Mouse (Mus musculus): Measurements from ENCODE around the gene Llcfc1.

Gene Llcfc1

DNA sequence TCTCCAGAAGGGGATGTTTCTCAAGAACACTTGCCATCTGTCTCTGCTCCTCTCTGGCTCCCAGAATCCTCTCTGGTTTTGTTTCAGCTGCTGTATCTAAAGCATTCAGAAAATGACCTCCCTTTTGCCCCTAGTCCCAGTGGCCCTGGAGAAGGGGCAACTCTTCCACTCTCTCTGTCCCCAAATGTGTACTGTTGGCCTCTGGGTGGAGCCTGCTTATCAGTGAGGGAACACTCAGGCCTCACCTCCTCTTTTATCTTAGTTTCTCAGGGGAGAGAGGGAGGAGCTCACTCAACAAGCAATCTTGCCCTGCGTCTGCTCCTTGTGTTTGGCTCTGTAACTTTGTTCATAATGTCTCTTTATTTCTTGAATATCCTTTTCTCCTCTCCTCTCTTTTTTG is 19.9 kb downstream of the Llcfc1 start, which contains the start of gene Kel:
Kel (minus strand) TSS at position 217 of the 400 bp plus-strand sequence.
- DNase-seq (ENCODE audit: low spot score) = no peak

- DNase-seq (ENCODE audit: low spot score) = no peak
Observed at GRCm38 (mm10) chr6:41706275-41706674, 22.0 kb downstream of the Llcfc1 start.

DNA sequence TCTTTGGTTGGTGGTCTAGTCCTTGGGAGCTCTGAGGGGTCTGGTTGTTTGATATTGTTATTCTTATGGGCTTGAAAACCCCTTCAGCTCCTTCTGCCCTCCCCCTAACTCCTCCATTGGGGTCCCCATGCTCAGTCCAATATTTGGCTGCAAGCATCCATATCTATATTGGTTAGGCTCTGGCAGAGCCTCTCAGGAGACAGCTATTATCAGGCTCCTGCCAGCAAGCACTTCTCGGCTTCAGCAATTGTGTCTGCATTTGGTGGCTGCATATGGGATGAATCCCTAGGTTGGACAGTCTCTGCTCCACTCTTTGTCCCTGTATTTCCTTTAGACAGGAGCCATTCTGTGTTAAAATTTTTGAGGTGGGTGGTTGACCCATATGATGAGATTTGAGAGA is 26.1 kb downstream of the Llcfc1 start:
- DNase-seq (ENCODE audit: low spot score) = no peak

DNA sequence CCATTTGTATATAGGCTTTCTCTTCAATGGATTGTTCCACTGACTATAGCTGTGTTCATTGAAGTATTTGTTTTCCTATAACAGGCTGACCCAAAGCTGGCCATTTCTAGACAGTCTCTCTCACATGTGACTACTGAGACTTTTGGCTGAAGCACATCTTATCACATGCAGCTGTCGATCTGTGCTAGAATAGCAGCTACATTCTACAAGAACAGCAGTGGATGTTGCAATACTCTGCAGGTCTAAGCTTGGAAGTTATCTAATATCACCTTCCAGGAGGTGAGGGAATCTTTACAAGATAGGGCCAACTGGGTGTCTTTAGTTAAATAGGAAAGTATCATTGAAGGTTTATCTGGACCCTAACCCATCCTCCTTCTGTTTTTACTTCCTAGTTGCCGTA is 37.2 kb downstream of the Llcfc1 start:
- no peak for DNase-seq (ENCODE audit: low spot score)

DNA sequence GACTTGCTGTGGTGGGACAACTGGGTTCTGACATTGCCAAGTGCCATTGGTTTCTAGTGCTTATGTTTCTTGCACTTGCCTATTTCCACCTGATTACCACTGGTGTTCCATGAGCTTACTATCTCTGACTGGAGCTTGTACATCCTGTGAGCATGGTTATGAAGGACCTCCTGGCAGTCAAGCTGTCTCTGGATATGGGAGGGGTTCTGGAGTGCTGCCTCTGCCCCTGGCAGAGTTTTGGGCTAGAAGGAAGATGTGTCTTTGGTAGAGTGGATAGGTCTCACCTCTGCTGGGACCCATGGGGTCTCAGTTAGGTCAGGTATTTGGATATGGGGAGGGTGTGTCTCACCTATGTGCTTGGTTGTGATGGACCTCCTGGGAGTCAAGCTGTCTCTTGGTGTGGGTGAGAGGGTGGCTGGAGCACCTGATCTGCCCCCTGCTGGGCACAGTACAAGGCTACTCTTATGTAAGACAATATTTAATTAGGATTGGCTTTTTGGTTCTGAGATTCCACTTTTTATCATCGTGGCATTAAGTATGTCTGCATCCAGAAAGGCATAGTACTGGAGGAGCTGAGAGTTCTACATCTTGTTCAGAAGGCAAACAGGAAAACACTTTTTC is 43.9 kb downstream of the Llcfc1 start:
- no peak for DNase-seq (ENCODE audit: low spot score)

- no peak for DNase-seq (ENCODE audit: low spot score)
Observed at GRCm38 (mm10) chr6:41734719-41735470, 50.7 kb downstream of the Llcfc1 start.
